Mouse (Mus musculus): ENCODE measurements at regions not wholly inside any gene's neighbourhood (a gene's known extent, or its start where the extent isn't known, plus 50 kb on each side); places are given as distances from the start of the nearest gene placed in this dataset.

DNA sequence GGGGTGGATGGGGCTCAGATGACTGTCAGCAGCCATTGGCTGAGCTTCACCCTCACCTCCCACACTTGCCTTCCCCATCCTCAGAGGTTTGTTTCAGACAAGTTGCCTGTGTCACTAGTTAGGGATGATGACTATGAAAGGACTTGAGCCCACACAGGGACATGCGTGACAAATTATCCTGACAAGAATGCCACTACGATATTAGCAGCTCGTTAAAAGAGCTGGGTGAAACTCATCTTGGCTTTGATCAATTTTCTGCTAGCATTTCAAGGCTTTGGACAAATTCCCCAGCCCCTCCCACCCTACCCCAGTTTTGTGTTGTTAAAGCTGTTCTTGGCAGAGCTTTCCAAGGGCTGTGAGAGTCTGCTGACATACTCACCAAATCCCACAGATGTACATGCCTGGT is 354.5 kb upstream of the Nrp1 start:
- Histone ChIP-seq H3K4me1 (replicated peaks; ENCODE audit: control insufficient read depth, insufficient read depth, low read length) (peaks cover 13% of the 10 kb centered on the region), H3K36me3 (ENCODE audit: control insufficient read depth, insufficient read depth, low read length) (no peaks in the 10 kb centered on the region), H3K4me3 (ENCODE audit: low read depth, low read length) (no peak overlapping the region), H3K4me2 (ENCODE audit: low read length) (no peak overlapping the region), H3K9ac (ENCODE audit: low read length) (no peak overlapping the region), H3K27me3 (replicated peaks; ENCODE audit: control insufficient read depth, insufficient read depth, low read length) (no peaks in the 10 kb centered on the region), H3K9me3 (ENCODE audit: control insufficient read depth, low read length) (no peaks in the 10 kb centered on the region), H3K27ac (ENCODE audit: low read depth) (no peak overlapping the region)
- DNase-seq (ENCODE audit: low spot score) = no peak
- WGBS = 84% methylated on average over 3 of the region's 3 CpGs
- no peak for ATAC-seq (replicated peaks; ENCODE audit: low FRiP score, low TSS enrichment, low read depth)

DNA sequence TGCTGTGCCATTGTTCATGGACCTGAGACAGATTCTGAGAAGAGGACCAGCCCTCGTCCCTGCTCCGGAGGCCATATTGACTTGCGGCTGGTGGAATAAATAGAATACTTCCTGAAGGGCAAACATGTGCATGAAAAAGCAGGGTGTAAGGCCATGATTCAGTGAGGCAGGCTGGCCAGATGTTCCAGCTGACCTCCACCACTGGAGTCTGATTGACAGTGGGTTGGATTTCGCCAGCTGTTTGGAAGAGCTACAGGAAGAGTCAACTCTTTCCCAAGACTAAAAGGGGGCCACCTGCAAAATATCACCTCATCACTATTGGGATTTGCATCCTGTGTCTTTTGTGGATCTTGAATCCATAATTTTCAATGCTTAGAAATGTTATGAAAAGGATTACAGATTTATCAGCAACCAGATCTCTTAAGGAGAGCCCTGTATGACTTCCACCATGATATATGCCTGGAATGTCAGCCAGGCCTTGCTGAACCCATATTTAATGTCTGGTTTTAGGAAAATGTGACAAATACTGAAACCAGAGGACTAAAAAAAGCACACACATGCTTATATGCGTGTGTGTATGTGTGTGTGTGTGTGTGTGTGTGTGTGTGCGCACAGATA is 348.9 kb upstream of the Nrp1 start:
- ATAC-seq (replicated peaks; ENCODE audit: low FRiP score, low TSS enrichment, low read depth) = peak; percentile 60; the same call in 1 of the 2 replicates

DNA sequence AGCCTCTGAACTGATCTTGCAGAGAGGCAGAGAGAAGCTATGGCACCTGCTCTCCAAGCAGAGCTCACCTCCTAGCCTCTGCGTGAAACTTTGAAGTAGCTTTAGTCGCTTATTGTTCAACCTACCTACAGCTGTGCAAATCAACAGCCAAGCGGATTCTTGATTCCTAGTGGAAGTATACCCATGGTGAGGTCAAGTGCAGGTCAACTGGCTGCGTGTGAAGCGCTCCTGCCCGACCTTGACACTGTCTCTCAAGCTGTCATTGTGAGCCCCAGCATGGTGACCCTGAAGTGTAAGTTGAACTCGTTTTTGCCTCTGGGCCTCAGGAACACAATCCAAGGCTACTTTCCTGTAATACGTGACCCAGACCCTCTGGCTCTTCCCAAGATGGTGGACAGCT is 341.2 kb upstream of the Nrp1 start:
- H3K9me3 ChIP-seq (ENCODE audit: control insufficient read depth, low read length) = no peaks in the 10 kb centered on the region
- no peak overlapping the region for H3K4me2 ChIP-seq (ENCODE audit: low read length)
- no peak overlapping the region for H3K27ac ChIP-seq (ENCODE audit: low read depth)
- WGBS = 50% methylated on average over 8 of the region's 8 CpGs
- no peaks in the 10 kb centered on the region for H3K27me3 ChIP-seq (replicated peaks; ENCODE audit: control insufficient read depth, insufficient read depth, low read length)
- H3K4me1 ChIP-seq (replicated peaks; ENCODE audit: control insufficient read depth, insufficient read depth, low read length) = peaks cover 11% of the 10 kb centered on the region
- no peak for DNase-seq (ENCODE audit: low spot score)
- H3K36me3 ChIP-seq (ENCODE audit: control insufficient read depth, insufficient read depth, low read length) = no peaks in the 10 kb centered on the region
- H3K4me3 ChIP-seq (ENCODE audit: low read depth, low read length) = no peak overlapping the region
- no peak overlapping the region for H3K9ac ChIP-seq (ENCODE audit: low read length)
- ATAC-seq (replicated peaks; ENCODE audit: low FRiP score, low TSS enrichment, low read depth) = no peak

More for the DNA sequence above, 348.9 kb upstream of the Nrp1 start:
- H3K4me2 ChIP-seq (ENCODE audit: low read length) = no peak overlapping the region
- H3K27me3 ChIP-seq (replicated peaks; ENCODE audit: control insufficient read depth, insufficient read depth, low read length) = no peaks in the 10 kb centered on the region
- no peak for DNase-seq (ENCODE audit: low spot score)
- no peaks in the 10 kb centered on the region for H3K9me3 ChIP-seq (ENCODE audit: control insufficient read depth, low read length)
- peaks cover 14% of the 10 kb centered on the region for H3K4me1 ChIP-seq (replicated peaks; ENCODE audit: control insufficient read depth, insufficient read depth, low read length)
- no peaks in the 10 kb centered on the region for H3K36me3 ChIP-seq (ENCODE audit: control insufficient read depth, insufficient read depth, low read length)
- H3K9ac ChIP-seq (ENCODE audit: low read length) = no peak overlapping the region
- H3K27ac ChIP-seq (ENCODE audit: low read depth) = peak overlapping the region; percentile 11; the same call in 1 of the 2 replicates
- 52% methylated on average over 6 of the region's 6 CpGs for WGBS
- H3K4me3 ChIP-seq (ENCODE audit: low read depth, low read length) = no peak overlapping the region

DNA sequence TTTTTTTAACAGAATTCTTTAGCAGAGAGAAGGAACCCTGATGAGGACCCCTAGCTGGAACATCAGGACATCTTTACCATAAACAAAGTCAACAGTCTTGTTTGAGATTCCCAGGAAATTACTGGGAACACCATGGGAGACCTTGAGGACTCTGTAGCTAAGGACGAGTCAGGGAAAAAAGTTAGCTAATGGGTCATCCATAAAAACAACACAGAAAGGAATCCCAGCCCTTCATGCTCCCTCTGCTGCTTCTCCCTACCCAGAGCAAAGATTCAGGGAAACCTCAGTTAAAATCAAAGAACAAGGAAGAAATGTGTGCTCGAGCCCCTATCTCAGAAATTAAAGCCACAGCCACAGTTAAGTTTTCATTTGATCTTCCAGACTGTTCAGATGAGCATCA is 334.7 kb upstream of the Nrp1 start:
- no peak for ATAC-seq (replicated peaks; ENCODE audit: low FRiP score, low TSS enrichment, low read depth)
- Histone ChIP-seq H3K4me2 (ENCODE audit: low read length) (no peak overlapping the region), H3K4me3 (ENCODE audit: low read depth, low read length) (no peak overlapping the region), H3K27ac (ENCODE audit: low read depth) (peak overlapping the region; percentile 81; the same call in 1 of the 2 replicates), H3K4me1 (replicated peaks; ENCODE audit: control insufficient read depth, insufficient read depth, low read length) (peaks cover 13% of the 10 kb centered on the region; the same call in 1 of the 2 replicates), H3K36me3 (ENCODE audit: control insufficient read depth, insufficient read depth, low read length) (no peaks in the 10 kb centered on the region), H3K27me3 (replicated peaks; ENCODE audit: control insufficient read depth, insufficient read depth, low read length) (no peaks in the 10 kb centered on the region), H3K9me3 (ENCODE audit: control insufficient read depth, low read length) (no peaks in the 10 kb centered on the region), H3K9ac (ENCODE audit: low read length) (no peak overlapping the region)
- WGBS = 56% methylated on average over 2 of the region's 2 CpGs
- no peak for DNase-seq (ENCODE audit: low spot score)

DNA sequence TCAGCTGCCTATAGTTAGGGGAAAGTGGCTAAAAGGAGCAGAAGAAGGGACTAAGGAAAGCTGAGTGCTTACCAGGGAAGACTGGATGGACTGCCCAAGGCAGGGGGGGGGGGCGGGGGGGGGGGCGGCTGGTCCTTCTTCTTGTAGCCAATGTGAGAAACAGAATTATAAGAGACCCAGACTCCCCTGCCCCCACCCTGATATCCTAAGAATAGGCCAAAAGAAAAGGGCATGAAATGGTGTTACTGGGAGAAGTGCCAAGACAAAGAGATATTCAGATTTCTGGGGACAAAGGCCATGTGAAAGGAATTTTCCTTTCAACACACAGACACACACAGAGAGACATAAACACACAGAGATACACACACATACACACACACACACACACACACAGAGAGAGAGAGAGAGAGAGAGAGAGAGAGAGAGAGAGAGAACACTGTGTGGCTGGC is 333.6 kb upstream of the Nrp1 start:
- no peak overlapping the region for H3K4me2 ChIP-seq (ENCODE audit: low read length)

DNA sequence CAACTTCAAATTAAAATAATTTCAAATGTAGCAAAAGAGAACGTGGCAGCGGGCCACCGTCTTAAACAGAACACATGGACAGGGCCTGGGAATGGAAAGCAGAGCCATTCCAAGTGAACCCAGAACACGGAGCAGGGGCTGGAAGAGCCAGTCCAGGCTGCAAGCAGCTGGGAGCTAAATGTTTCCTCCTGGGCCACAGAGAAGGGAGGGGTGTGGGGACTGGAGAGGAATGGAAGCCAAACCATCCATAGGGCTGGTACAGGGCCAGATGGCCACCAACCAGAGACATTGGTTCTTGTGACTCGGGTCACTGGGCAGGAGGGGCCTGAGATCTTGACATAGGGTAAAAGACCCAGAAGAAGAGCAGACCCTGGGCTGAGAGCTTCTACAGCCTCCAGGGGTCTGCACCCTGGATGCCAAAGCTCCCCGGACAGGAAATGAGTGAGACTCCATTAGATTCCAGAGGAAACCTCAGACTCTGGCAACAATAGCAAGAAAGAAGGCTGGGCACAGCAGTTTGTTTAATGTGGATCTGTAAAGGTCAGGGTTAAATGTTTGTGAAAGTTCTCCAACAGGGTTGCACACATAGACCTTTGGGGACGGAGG is 333.1 kb upstream of the Nrp1 start:
- Histone ChIP-seq H3K9ac (ENCODE audit: low read length) (no peak overlapping the region), H3K4me2 (ENCODE audit: low read length) (no peak overlapping the region), H3K27ac (ENCODE audit: low read depth) (peak overlapping the region; percentile 81), H3K9me3 (ENCODE audit: control insufficient read depth, low read length) (no peaks in the 10 kb centered on the region), H3K27me3 (replicated peaks; ENCODE audit: control insufficient read depth, insufficient read depth, low read length) (no peaks in the 10 kb centered on the region), H3K36me3 (ENCODE audit: control insufficient read depth, insufficient read depth, low read length) (no peaks in the 10 kb centered on the region), H3K4me1 (replicated peaks; ENCODE audit: control insufficient read depth, insufficient read depth, low read length) (peaks cover 13% of the 10 kb centered on the region; the same call in 1 of the 2 replicates), H3K4me3 (ENCODE audit: low read depth, low read length) (no peak overlapping the region)
- DNase-seq (ENCODE audit: low spot score) (peak; percentile 60), ATAC-seq (replicated peaks; ENCODE audit: low FRiP score, low TSS enrichment, low read depth) (peak; percentile 85)
- WGBS = 30% methylated on average over 7 of the region's 7 CpGs

More for the DNA sequence above, 333.6 kb upstream of the Nrp1 start:
- ATAC-seq (replicated peaks; ENCODE audit: low FRiP score, low TSS enrichment, low read depth) (0 out of 2 replicates have a peak, but pooled peaks have one; percentile 15), DNase-seq (ENCODE audit: low spot score) (no peak)
- Histone ChIP-seq H3K4me1 (replicated peaks; ENCODE audit: control insufficient read depth, insufficient read depth, low read length) (peaks cover 13% of the 10 kb centered on the region; the same call in 1 of the 2 replicates), H3K27me3 (replicated peaks; ENCODE audit: control insufficient read depth, insufficient read depth, low read length) (no peaks in the 10 kb centered on the region), H3K27ac (ENCODE audit: low read depth) (peak overlapping the region; percentile 81), H3K36me3 (ENCODE audit: control insufficient read depth, insufficient read depth, low read length) (no peaks in the 10 kb centered on the region), H3K4me3 (ENCODE audit: low read depth, low read length) (no peak overlapping the region), H3K9me3 (ENCODE audit: control insufficient read depth, low read length) (no peaks in the 10 kb centered on the region), H3K9ac (ENCODE audit: low read length) (no peak overlapping the region)
- no CpG with 5 or more reads among the region's 2 CpGs for WGBS

DNA sequence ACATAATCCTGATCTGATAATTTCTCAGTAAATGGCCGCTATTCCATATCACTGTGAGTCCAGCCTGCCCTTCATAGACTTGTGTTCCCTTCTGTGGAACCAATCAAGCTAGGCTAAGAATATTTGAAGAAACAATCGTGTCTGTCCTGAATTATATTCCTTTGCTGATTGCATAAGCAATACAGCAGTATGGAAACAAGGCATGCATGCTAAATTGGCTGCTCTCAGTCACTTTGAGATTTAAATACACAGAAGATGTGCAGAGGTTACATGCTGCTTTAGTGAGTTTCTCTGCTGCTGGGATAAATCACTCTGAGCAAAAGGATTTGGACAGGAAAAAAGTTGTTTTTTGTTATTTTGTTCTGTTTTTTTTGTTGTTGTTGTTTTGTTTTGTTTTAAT is 331.4 kb upstream of the Nrp1 start:
- DNase-seq (ENCODE audit: low spot score) = no peak
- no peak for ATAC-seq (replicated peaks; ENCODE audit: low FRiP score, low TSS enrichment, low read depth)

DNA sequence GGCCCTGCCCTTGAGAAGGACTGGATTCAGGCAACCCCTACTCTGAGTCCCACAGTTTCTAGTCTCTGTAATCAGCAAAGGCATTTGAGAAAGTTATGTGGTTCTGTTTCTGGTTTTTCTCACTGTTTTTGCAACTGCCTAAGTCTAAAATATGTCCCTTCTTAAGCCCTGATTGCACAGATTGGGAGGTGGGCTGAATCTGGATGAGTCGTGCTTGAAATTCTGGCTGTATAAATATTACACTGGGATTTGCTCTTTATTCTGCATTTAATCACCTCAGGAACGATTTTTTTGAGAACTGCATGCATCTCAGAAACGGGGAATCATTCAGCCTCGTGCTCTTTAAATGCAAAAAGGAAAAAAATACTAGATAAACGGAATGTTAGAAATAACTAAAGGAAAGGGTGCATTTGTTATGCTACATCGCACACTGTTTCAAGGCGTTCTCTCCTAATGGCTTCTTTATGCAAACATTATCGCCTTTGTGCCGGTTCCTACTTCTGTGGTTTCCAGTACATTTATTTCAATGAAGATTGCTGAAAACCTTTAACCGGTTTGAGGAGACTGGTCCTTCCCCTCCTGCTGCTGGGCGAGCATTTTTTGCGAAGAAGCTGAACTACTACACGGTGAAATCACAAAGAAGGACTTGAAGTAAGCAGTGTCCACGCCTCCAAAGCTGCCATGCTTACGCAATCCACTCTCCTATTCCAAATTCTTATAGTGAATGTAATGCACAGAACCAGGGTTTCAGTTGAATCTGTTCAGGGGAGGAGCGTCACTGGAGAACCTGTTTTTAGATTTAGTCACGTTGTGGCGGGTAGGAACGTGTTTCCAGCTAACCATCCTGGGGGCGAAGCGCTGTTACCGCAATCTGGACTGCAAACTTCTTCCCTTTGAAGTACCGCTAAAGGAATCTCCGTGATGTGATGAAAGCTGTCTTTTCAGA is 327.8 kb upstream of the Nrp1 start:
- ATAC-seq (replicated peaks; ENCODE audit: low FRiP score, low TSS enrichment, low read depth) (no peak), DNase-seq (ENCODE audit: low spot score) (no peak)
- H3K4me1 ChIP-seq (replicated peaks; ENCODE audit: control insufficient read depth, insufficient read depth, low read length) = peaks cover 2% of the 10 kb centered on the region; the same call in 1 of the 2 replicates
- no peak overlapping the region for H3K4me3 ChIP-seq (ENCODE audit: low read depth, low read length)
- no peak overlapping the region for H3K9ac ChIP-seq (ENCODE audit: low read length)
- no peaks in the 10 kb centered on the region for H3K27me3 ChIP-seq (replicated peaks; ENCODE audit: control insufficient read depth, insufficient read depth, low read length)
- 69% methylated on average over 24 of the region's 24 CpGs for WGBS
- H3K36me3 ChIP-seq (ENCODE audit: control insufficient read depth, insufficient read depth, low read length) = no peaks in the 10 kb centered on the region
- H3K27ac ChIP-seq (ENCODE audit: low read depth) = peak overlapping the region; percentile 44
- H3K9me3 ChIP-seq (ENCODE audit: control insufficient read depth, low read length) = no peaks in the 10 kb centered on the region
- H3K4me2 ChIP-seq (ENCODE audit: low read length) = no peak overlapping the region

More for the DNA sequence above, 331.4 kb upstream of the Nrp1 start:
- H3K36me3 ChIP-seq (ENCODE audit: control insufficient read depth, insufficient read depth, low read length) = no peaks in the 10 kb centered on the region
- no peak overlapping the region for H3K4me2 ChIP-seq (ENCODE audit: low read length)
- WGBS = 69% methylated on average over 2 of the region's 2 CpGs
- no peaks in the 10 kb centered on the region for H3K9me3 ChIP-seq (ENCODE audit: control insufficient read depth, low read length)
- no peak overlapping the region for H3K27ac ChIP-seq (ENCODE audit: low read depth)
- no peak overlapping the region for H3K9ac ChIP-seq (ENCODE audit: low read length)
- H3K4me1 ChIP-seq (replicated peaks; ENCODE audit: control insufficient read depth, insufficient read depth, low read length) = peaks cover 13% of the 10 kb centered on the region; the same call in 1 of the 2 replicates
- no peaks in the 10 kb centered on the region for H3K27me3 ChIP-seq (replicated peaks; ENCODE audit: control insufficient read depth, insufficient read depth, low read length)
- no peak overlapping the region for H3K4me3 ChIP-seq (ENCODE audit: low read depth, low read length)
